Mouse (Mus musculus) CD4-positive helper T cell, adult 2 months (primary cell): ENCODE data around the gene Hipk2.

ENCODE experiments used
- DNase-seq: peaks from one replicate; pipeline ENCODE4 v3.0.0-alpha.2; 2012; ENCODE audit warnings: low read depth, missing footprints, low spot score

Gene Hipk2

GRCm38 (mm10) chr6:38755188-38755587 lies 120.8 kb downstream of the Hipk2 start:
- no peak for DNase-seq

GRCm38 (mm10) chr6:38753729-38754128 lies 122.2 kb downstream of the Hipk2 start:
- no peak for DNase-seq

DNA sequence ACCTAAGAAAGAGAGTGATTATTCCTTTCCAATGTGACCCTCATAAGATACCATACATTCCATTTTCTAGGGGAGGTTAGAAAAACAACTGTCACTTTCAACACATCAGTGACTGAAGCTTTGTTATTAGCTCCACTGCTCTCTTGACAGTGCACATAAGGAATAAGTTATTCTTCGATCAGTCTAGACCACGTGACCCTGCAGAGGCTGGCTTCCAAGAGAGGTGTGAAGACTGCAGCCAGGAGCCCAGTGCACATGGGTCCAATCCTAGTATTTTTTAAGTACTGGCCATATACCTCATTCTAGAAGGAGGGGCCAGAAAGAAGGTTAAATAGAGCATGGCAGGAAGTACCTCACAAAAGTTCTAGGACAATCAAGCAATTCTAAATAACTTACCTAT lies 122.9 kb downstream of the Hipk2 start:
- DNase-seq, result no peak

- DNase-seq, result no peak
These were observed 123.5 kb downstream of the Hipk2 start for GRCm38 (mm10) chr6:38752495-38752894.

- DNase-seq, result no peak
These were observed 127.9 kb downstream of the Hipk2 start for GRCm38 (mm10) chr6:38748037-38748436.

GRCm38 (mm10) chr6:38743351-38743750 lies 132.6 kb downstream of the Hipk2 start:
- DNase-seq, result no peak

- no peak for DNase-seq
These were observed 133.5 kb downstream of the Hipk2 start for GRCm38 (mm10) chr6:38742441-38742840.

DNA sequence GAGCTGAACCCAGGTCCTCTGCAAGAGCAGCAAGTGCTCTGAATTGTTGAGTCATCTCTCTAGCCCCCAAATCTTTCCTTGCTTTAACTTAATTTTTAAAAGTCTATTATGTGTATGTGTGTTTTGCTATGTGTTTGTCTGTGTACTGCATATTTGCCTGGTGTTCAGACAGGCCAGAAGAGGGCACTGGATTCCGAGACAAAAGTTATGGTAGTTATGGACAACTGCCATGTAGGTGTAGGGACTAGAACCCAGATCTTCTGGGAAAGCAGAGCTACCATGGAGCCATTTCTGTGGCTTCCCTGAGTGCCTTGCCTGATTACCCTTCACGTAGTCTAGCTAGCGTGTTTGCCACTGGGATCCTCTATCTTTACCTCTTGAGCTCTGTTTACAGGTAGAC lies 134.9 kb downstream of the Hipk2 start:
- DNase-seq, result no peak

DNA sequence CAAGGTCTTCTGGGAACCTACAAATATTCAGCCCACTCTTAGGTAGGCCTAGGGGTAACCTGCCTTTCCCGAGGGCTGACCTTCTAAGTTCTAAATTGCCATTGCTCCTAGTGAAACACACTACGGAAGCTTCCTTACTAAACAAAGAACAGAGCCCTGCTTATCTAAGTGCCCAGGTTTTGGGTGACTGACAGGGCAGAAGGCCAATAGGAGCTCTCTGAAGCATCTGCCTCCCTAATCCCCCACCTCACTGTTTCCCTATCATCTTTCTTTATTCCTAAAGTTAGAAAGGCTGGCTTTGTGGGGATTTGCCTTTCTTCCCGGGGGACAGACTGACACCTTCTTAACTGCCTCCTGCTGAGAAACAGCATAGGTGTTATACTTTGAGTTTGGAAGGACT lies 136.7 kb downstream of the Hipk2 start:
- no peak for DNase-seq

DNA sequence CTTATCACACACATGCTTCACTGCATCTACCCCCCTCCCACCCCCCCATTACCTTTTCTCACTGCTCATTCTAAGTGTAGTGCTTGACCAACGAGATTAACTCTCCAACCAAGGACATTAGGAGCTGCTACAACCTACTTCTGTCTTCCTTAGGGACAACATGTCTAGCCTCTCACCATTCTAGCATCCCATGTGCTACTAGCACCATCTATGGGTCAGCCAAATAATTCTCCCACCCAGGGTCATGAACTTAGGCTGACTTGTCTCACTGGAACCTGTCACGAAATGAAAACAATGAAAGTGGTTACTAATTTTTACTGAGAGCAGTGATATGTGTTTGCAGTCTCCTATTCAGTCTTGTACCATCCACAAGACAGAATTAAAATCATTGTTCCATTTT lies 138.2 kb downstream of the Hipk2 start:
- no peak for DNase-seq

GRCm38 (mm10) chr6:38736240-38736639 lies 139.7 kb downstream of the Hipk2 start:
- peak; percentile 60 for DNase-seq

- DNase-seq, result no peak
These were observed 143.3 kb downstream of the Hipk2 start for GRCm38 (mm10) chr6:38732681-38733080.

- DNase-seq, result no peak
These were observed 145.5 kb downstream of the Hipk2 start for GRCm38 (mm10) chr6:38730169-38731146.

DNA sequence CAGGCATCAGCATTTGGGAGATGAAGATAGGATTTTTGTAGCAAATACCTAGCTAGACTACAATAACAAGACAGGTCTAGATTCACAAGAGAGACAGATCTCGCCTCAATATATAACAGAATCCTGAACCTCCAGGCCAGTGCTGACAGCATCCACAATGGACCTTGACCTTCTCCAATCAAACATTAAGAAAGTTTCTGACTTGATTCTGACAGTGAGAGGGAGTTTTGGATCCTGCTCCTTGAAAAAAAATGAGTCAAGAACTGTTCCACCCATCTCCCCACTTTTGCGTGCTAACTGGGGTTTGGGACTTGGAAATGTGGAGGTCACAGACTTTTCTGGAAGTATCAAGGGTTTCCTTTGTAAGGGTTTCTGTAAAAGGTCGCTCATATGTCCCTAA lies 150.4 kb downstream of the Hipk2 start:
- DNase-seq, result no peak

DNA sequence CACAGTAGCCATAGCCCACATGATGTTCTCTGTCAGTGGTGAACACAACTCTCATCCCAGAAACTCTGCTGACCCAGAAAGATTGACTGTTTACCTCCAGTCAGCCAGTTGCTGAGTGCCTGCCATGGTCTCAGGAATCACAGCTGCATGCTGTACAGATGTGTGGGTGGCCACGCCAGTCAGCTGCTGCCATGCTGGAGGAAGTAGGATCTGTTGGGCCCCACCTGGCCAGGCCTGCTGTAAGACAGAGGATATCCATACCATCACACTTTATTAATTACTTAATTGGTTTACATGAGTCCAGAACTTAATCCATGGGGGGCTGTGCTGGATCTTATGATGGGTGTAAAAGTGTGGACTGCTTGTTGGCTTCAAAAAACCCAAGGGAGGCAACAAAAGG lies 154.6 kb downstream of the Hipk2 start:
- DNase-seq, result no peak

GRCm38 (mm10) chr6:38719229-38719628 lies 156.7 kb downstream of the Hipk2 start:
- DNase-seq, result no peak

GRCm38 (mm10) chr6:38718625-38719024 lies 157.3 kb downstream of the Hipk2 start:
- no peak for DNase-seq

GRCm38 (mm10) chr6:38715881-38716280 lies 160.1 kb downstream of the Hipk2 start:
- no peak for DNase-seq

DNA sequence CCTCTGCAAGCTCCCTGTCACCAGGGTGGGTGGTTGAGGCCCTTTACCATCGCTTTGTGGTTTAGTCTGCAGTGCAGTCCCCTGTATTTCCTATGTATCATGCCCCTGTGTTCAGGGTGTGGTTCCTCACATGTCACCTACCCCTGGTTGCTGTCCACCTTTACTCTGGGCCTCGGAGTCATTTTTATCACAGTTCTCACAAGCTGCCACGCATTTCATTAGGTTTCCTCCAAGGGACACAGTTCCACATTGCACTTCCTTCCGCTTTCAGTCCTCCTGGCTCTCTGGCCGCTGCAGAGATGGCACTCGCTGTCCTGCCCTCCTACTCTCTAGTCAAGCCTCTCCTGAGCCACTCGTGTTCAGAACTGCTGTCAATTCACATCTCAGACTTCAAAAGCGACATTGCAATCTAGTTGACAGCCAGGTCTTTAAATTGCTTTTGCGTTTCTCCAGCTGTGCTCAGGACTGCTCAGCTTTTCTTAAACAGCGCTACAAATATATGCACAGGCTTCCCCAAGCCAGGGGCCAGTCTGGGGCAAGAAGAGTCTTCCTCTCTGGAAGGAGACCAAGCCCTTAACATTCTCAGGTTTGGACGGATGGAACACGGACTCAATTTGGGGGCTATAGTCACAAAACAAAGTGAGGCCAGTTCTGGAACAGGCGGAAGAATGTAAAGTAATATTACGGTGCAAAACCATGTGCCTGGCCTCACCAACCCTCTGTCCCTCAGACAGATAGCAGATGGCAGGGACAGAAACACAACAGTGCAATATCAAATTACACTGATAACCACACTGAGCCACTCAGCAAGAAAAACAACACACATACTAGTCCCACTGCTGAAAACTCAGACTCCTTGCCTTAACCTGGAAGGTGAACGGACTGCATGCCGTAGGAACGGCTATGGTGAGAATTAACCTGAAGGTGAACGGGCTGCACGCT lies 161.7 kb downstream of the Hipk2 start:
- no peak for DNase-seq

DNA sequence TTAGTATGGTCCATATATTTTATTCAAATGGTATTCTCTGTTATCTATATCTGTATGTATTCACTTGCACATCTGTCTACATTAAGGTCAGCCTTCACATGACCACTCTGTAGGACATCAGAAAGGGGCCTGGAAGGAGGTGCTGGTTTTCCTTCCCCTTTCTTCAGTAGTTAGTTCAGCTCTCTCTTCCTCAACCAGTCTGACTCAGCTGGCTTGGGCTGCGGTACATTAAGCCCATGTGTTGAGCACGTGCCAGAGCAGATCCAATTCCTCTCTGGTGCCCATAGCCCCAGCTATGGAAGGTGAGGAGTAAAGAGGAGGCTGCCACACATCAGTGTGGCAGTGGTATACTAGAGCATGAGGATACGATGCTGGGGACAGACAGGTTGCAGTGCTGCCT lies 165.5 kb downstream of the Hipk2 start:
- no peak for DNase-seq

DNA sequence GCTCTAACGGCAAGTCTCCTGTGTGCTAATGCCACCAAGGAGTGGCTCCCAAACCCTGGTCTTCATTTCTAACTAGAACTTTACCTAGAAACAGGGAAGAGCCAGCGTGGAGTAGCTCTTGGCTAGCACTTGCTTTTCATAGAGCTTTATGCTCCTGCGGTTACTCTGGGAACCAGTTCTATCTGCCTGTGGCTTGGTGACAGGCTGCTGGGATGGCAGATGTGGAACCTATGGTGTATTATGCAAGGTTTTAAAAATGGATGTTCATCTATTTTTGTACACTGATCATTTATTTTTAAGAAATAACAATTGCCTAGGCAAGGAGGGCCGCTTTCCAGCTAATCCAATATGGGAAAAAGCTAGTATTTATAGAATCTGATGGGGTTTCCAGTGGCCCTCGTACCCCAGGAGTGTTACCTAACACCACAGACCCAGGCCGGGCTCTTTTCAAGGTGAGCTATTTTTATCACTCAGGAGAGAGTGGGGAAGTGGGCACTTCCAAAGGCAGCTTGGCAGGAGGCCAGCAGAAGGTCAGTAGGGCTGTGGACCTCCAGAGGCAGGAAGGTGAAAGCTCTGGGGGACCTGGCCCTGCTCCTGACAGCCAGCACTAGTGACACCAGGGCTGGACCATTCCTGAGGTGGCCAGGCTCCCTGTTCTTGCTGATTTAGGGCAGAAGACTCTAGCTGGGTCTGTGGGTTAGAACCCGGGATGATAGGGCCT lies 171.5 kb downstream of the Hipk2 start:
- DNase-seq, result no peak

- DNase-seq, result no peak
These were observed 172.4 kb downstream of the Hipk2 start for GRCm38 (mm10) chr6:38703526-38703925.
